Mouse (Mus musculus) urinary bladder, postnatal 36 days (tissue): Measurements from ENCODE around the gene Dync2h1.
"Not testable (repeated sequence)": the region's sequence is repeated elsewhere in the genome, so short reads cannot be mapped to it uniquely, and the experiment has no call there.

Experiments used
- DNase-seq, 2 experiments: peaks; one replicate each; pipeline ENCODE4 v3.0.0; 2022; ENCODE audit warnings: low spot score in 2 of 2, mixed read lengths in 1 of 2

The Dync2h1 gene

DNA sequence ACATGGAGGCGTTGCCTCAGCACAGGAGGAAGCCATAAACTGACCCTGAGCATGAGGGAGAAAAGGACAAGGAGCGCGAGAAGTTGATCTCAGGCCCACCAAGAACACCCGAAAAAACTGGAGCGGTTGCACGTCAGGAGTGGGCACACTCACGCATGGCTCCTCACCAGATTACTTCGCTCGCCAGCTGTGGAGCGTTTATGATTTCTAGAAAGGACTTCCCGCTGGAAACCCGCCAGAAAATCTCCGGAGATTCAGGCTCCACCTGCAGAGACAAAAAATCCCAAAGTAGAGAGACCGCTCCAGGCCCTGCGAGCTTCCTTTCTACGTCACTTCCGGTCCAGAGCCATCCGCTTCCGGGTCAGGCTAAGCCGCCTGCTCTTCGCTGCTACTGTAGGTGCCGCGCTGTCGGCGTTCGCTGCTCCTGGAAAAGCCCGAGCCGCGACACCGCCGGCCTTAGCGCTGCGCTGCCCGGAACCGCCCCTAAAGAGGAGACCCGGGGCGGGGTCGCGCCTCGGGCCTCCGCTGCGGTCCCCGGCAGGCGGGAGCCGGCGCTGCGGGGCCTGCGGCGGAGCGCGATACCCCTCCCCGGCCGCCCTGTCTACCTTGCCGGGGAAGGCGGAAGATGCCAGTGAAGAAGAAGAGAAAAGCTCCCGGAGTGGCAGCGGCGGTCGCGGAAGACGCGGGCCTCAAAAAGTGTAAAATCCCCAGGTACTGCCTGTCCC is at the start of gene Dync2h1, which contains the start of gene Dcun1d5:
TSS of gene Dync2h1 (minus strand) at position 275 of the 725 bp plus-strand sequence.
TSS of gene Dcun1d5 (plus strand) at position 349 of the 725 bp plus-strand sequence.
- DNase-seq = peak; percentile 89 to 93

GRCm38 (mm10) chr9:7221460-7221859 is 37.2 kb upstream of the Dync2h1 start:
- no peak for DNase-seq

DNA sequence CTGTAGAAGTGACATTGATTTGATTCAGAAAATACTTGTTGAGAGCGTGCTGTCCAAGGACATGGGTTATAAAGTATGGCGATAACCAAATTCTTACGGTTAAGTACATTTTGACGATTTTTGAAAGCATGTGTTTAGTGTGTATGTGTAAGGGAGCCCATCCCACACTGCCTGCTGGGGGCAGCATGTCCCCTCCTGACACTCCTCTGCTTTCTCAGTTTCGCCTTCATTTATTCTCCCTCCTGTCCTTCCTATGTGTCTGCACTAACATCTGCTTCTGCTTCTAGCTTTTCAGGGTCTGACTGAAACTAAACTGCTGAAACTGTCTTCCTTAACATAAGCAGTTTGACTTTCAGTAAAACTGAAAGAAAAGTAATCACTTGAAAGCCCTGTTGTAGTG is 36.8 kb upstream of the Dync2h1 start:
- DNase-seq = no peak

DNA sequence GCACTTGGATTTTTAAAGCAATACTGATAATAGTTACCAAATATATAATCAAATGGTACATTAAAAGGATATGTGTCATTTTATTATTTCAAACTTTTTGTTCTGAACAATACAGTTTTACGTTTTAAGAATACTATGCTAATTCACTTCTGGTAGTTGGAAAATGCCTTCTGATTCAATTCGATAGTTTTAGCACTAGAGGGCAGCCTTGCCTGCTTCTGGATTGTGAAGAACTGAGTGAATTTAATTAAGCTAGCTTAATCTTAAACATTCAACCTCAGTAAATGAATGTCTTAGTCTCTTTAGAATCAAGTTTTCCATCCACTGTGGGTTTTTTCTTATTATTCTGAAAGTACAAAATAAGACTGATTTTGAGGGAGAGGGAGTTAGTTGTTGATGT is 32.0 kb upstream of the Dync2h1 start:
- no peak for DNase-seq

DNA sequence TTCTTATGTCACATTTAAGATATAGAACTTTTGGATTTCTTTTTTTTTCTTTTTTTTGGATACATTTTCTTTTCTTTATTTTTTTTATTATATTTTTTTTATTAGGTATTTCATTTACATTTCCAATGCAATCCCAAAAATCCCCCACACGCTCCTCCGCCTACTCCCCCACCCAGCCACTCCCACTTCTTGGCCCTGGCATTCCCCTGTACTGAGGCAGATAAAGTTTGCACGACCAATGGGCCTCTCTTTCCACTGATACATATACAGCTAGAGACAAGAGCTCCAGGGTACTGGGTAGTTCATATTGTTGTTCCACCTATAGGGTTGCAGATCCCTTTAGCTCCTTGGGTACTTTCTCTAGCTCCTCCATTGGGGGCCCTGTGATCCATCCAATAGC is 6.4 kb upstream of the Dync2h1 start:
- not testable (repeated sequence) for DNase-seq

GRCm38 (mm10) chr9:7184897-7185291 is 648 bp upstream of the Dync2h1 start:
- peak; percentile 21 to 35 for DNase-seq

GRCm38 (mm10) chr9:7176618-7177610 is 7.3 kb downstream of the Dync2h1 start:
- peak; percentile 76 to 86 for DNase-seq

DNA sequence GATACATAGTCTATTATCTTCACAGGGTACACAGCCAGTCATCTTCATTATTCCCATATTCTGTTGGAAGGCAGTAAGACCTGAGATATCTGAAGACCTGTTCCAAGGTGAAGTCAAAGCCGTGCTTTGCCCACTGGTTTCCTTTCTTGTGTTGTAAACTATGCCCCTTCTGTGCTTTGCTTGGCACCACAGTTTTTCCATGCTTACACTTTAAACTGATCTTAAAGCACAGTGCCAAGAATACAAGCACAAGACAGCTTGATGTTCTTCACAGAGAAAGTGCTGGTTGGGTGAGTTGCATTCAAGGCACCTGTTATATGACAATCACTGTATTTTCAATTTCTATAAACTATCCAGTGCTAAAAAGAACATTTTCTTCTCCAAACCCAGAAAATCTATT is 10.5 kb downstream of the Dync2h1 start:
- no peak for DNase-seq

GRCm38 (mm10) chr9:7167339-7167998 is 16.8 kb downstream of the Dync2h1 start:
- no peak for DNase-seq

- no peak for DNase-seq
Observed at GRCm38 (mm10) chr9:7160688-7161087, 23.6 kb downstream of the Dync2h1 start.

DNA sequence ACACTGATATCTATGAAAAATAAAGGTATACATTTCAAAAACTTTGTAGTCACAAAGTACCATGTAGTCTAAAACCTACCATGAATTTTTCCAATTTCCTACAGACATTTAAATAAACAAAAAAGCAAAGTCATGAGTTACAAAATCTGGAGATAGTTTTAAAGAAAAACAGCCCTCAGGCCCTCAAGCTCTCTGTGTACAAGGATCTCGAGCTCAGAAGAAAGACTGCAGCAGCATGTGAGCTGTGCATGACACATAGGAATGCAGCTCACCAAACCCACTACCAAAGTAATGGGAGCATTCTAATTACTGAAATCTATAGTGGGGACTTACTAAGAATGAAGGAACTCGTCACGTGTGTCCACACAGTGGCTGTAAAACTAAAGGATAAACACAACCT is 24.5 kb downstream of the Dync2h1 start:
- DNase-seq = no peak

GRCm38 (mm10) chr9:7158605-7159004 is 25.6 kb downstream of the Dync2h1 start:
- no peak for DNase-seq

GRCm38 (mm10) chr9:7154391-7154790 is 29.9 kb downstream of the Dync2h1 start:
- no peak for DNase-seq

DNA sequence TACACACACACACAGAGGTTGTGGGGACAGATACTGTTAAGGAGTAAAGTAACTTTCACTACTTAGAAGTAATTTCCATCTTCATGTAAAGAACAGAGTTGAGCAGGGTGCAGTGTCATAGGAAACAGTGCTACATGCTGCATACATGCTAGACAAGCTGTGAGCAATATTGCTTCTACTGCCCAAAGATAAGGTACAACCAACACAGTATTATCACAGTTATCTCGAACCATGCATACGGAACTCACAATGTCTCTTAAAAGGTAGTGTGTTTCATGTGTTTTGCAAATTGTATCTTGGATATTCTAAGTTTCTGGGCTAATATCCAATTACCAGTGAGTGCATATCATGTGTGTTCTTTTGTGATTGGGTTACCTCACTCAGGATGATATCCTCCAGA is 61.4 kb downstream of the Dync2h1 start:
- no peak for DNase-seq

DNA sequence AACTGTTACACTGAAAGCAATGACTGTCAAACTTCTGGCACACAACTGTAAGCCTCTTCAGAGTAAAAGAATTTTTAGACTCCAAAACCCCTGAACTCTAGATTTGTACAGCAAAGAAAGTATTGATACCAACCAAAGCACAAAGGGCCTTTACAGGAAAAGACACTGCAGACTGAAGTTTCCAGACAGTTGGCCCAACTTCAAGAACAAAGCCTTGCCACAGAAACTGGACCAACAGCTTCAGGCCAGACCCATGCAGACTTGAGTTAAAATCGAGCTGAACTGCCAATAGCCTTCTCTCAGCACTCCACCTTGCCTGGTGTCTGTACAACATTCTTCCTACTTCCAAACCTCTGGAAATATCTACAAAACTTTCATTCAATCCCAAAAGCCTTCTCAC is 74.1 kb downstream of the Dync2h1 start:
- DNase-seq = no peak

- DNase-seq = no peak
Observed at GRCm38 (mm10) chr9:7101361-7101760, 82.9 kb downstream of the Dync2h1 start.

DNA sequence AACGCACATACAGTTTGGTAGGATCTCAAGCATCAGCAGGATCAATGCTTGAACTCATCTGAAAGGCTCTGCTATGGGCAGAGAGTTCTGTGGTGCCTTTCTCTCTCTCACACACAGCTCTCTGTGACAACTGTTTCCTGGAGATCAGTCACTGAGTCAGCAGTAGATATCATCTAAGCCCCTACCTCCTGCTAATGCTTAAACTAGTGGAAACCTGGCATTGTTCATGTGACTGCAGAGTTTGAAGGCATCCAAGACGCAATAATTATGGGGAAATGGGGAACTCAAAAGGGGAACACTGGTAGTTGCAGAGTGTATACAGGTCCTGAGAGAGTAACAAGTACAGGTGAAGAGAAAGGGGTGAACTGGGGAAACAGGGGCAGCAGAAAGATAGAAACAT is 109.6 kb downstream of the Dync2h1 start:
- DNase-seq = no peak

- no peak for DNase-seq
Observed at GRCm38 (mm10) chr9:7070846-7071245, 113.4 kb downstream of the Dync2h1 start.

- no peak for DNase-seq
Observed at GRCm38 (mm10) chr9:7050588-7050987, 133.7 kb downstream of the Dync2h1 start.

- no peak for DNase-seq
Observed at GRCm38 (mm10) chr9:7042635-7043273, 141.5 kb downstream of the Dync2h1 start.

- no peak for DNase-seq
Observed at GRCm38 (mm10) chr9:7041231-7041630, 143.0 kb downstream of the Dync2h1 start.

DNA sequence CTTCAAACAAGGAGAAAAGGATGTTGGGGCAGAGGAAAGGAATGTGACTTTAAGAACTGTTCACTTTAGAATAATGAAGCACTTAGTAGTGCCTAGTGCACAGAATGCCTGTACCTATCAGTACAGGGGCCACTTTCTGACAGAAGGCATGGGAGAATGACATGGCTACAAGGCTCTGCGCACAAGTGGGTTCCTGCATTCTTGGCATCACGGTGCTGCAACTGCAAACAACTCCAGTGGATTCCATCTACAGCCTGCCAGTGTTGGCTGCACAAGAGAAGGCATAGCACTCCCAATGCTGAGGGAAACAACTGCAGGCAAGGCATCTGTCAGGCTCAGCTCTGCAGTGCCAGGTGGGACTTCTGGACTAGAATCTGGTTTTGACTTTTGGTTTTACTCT is 151.7 kb downstream of the Dync2h1 start:
- DNase-seq = no peak
